Mouse (Mus musculus) liver, adult 2 months (tissue): ENCODE measurements at regions not wholly inside any gene's neighbourhood (a gene's known extent, or its start where the extent isn't known, plus 50 kb on each side); places are given as distances from the start of the nearest gene placed in this dataset.

Experiments
- CTCF ChIP-seq: fragments of 200-500 bp; IDR thresholded peaks from 2 replicates; pipeline ENCODE4 v1.5.1; 2011; ENCODE audit warnings: low read depth, low read length, control low read depth
- POLR2A ChIP-seq: fragments of 200-500 bp; IDR thresholded peaks from 2 replicates; pipeline ENCODE4 v1.6.1; 2011; ENCODE audit warnings: low read length, control low read depth; ENCODE audit not compliant: insufficient read depth; ENCODE audit errors: extremely low read depth

- TF ChIP-seq POLR2A (no peak), CTCF (no peak)
Measured at GRCm38 (mm10) chr1:88959715-88960114, 110.5 kb upstream of the Sh3bp4 start.
